Mouse (Mus musculus) kidney, postnatal 36 days (tissue): ENCODE data around the gene Dgki.

Source experiments
- DNase-seq, 2 experiments: peaks; one replicate each; pipeline ENCODE4 v3.0.0; 2021 to 2022; ENCODE audit warnings: mixed read lengths in 2 of 2

Gene Dgki

DNA sequence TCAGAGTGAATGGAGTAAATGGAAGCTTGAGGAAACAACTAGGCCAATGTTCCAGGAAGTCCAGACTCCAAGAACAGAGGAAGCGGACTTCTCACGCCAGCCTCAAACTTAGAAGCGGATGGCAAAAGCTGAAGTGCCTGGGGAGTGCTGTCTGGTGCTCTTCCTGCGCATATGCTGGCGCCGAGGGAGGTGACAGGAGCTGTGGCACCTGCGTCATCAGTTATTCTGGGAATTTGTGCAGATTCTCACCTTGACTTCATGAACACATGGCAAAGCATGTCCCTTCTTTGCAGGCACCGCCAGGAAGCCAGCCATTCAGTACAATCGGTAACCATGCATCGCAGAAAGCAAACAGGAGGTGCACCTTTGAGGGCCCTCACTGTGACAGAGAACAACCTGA, 301.0 kb downstream of the Dgki start:
- DNase-seq = peak; percentile 2 to 6

DNA sequence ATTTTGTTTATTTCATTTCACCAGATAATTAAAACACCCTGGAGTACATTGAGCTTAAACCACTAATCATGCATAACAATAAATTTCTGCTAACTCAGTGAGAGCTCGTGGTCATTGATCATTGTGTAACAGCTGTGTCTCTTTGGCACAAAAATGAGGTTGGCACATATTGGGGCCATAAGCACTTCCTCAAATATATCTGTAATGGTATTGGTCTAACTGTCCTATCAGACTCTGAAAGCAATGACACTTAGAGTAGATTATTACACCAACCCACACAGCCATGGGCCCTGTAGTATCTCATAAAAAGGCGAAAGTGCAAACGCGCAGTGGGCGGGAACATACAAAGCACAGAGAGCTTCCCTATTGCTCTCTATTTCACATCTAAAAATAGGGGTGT, 305.7 kb downstream of the Dgki start:
- DNase-seq = no peak

DNA sequence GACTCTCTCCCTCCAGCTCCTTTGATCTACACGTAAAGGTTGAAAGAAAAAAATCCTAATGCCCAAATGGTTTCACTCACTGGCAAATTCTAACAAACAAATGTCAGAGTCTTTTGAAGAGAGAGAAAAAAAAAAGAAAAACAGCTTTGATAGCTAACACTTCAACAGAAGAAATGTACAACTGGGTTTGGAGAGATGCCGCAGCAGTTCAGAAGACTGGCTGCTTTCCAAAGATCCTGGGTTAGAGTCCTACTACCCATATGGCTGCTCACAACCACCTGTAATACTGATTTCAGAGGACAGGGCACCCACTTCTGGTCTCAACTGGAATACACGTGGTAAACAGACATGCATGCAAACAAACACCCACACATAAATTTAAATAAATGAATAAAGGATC, 309.8 kb downstream of the Dgki start:
- no peak for DNase-seq

DNA sequence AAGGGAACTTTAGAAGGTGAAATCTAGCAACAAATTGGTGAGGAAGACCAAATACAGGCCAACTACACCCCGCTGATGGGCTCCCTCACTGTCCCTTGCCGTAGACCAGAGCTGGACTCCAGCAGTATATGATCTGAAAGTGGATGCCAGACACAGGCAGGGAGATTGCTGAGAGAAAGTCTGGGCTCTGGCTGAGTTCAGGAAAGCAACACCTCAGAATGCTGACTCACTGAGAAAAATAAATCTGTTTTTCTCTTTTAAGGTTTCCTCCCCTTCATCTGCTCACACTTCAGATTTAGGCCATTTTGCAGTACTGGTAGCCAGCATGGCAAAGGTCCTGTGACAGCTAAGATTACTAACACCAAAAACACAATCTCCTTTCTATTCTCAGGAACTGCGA, 311.2 kb downstream of the Dgki start:
- DNase-seq = no peak

DNA sequence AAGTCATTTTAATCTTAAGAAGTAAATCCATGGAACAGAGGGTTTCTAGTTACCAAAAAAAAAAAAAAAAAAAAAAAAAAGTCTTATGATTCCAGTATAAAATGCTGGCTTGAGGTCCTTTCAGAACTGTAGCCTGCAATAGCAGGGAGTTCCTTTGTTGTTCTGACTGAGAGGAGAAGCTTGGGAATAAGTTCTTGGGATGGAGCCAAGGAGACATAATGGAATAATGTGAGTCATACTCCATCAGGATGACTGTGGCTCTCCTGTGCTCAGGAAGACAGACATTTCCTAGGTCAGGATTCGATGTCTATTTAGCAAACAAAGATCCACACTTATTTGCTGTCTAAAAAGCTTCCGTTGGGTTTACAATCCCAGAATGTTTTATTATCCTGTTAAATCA, 318.3 kb downstream of the Dgki start:
- peak in 1 of 2 experiments; percentile 58 for DNase-seq

GRCm38 (mm10) chr6:36980475-36980874, 319.5 kb downstream of the Dgki start:
- DNase-seq = no peak

GRCm38 (mm10) chr6:36978176-36978575, 321.8 kb downstream of the Dgki start:
- no peak for DNase-seq

GRCm38 (mm10) chr6:36973096-36973495, 326.9 kb downstream of the Dgki start:
- DNase-seq = no peak

DNA sequence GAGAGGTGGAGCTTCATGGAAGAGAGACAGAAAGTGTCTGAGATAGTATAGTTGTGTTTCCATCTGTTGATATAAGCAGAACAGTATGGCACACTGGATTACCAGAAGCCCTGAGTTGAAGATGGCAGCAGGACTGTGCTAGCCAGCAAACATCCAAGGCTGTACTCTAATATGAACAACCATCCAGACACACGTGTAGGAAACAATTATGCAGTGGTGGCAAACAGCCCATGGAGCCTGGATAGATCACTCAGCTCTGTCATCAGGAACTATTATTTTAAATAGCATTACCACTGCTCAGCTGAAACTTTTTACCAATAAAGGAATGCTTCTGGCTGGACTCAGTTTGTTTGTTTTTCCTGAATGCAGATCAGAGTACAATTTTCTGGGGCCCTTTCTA, 327.5 kb downstream of the Dgki start:
- no peak for DNase-seq

DNA sequence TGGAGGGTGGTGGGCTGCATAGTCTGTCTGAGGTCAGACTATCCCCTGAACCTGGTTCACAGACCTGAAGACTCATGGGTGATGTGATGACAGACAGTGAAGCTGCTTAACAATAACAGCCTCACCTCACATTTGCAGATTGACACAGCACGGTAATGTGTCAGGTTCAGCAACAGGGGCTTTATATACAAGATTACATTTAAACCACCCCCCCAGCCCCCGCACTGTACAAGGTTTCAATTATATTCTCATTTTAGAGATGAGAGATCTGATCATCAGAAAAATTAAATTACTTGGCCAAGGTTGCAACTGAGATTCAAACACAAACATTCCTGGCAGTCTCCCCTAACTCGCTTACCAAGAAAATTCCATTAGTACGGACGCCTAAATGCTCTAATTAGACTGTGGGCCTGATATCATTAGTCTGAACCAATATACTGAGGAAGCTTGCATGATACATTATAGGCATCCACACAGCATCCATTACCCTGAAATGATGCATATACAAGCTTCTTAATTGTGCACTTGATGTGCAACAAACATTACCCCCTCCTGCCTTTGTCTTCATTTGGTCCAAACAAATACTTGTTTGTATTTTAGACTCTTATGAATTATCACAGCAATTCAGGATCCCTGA, 330.6 kb downstream of the Dgki start:
- no peak for DNase-seq

DNA sequence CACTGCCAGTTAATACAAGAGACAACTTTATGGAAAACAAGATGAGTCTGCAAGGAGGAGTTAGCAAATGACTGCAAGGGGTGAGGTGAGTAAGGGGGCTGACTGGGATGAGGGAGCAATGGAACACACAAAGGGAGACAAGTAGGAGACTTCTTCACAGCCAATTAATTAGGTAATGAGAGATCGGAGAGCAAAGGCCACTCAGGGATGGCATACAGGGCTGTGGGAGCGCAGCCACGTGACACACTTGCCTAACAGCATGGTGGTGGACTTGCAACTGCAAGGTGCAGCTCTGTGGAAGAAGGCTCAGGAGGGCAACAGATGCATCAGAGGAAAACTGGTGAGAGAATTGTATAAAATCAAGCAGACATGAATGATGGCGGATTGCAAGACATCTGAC, 339.3 kb downstream of the Dgki start:
- DNase-seq = peak; percentile 47 to 50

DNA sequence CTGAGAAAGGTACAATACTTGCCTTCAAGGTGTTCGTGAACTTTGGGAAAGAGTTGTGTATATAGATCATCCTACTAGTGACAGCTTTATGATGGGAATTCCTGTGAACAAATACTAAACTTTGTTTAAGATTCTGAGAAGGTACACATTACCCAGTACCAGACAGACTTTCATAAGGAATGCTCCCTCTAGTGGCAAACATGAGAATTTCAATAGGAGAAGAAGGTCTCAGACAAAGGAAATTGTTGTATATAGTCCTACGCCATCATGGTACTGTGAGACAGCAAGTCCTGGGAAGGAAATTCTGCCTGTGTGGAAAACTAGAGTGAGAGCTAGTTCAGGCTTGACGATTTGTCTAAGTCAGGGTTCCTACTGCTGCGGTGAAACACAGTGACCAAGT, 344.7 kb downstream of the Dgki start:
- DNase-seq = peak in 1 of 2 experiments; percentile 9

DNA sequence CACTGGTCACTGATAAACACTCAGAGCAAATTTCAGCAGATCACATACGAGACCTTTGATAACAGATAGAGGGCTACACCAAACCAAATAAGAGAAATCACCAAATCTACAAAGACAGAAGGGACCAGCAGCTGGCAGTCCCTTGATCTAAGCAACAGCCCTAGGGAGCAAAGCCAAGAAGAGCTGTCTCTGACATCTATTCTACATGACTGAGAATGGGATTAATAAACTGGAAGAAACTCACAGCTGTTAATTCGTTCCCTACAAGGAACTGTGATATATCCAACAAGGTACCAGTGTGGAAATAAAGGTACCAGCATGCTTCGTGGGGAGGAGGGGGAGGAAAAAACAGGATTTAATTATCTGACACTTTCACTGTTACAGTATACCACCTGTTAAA, 349.3 kb downstream of the Dgki start:
- DNase-seq = no peak

DNA sequence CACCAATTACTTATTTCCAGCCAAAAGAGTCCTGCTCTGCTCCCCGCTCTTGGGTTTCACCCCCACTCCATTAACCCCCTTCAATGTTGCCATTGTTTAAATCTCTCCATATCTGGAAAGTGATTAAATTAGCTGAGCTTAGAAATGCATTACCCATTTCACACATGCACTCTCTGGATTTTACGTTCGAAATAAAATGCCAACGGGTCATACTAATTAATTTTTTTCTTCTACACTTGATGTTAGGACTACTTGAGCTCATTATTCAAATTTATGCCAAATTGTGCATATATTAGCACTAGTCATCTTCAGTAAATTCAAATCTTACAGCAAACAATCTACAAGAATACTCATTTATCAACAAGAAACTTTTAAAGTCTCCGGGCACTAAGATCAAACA, 352.1 kb downstream of the Dgki start:
- DNase-seq = no peak

GRCm38 (mm10) chr6:36937527-36937926, 362.5 kb downstream of the Dgki start:
- DNase-seq = no peak

- DNase-seq = no peak
Measured at GRCm38 (mm10) chr6:36936816-36937215, 363.2 kb downstream of the Dgki start.

DNA sequence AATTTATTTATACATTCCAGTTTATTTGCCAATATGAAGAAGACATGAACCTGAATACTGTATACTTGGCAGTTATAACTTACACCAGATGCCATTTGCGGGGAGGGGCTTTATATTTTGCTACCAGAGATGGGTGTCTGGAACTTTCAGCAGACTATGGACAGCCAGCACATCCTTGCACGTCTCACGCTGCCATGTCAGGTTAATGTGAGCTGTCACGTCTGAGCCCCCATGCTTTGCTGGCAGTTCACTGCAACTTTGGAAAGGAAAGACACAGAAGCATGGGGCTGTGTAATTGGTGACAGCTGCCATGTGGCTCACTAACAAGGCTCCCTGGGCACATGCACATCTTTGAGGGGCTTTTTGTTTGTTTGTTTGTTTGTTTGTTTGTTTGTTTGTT, 368.5 kb downstream of the Dgki start:
- DNase-seq = no peak

DNA sequence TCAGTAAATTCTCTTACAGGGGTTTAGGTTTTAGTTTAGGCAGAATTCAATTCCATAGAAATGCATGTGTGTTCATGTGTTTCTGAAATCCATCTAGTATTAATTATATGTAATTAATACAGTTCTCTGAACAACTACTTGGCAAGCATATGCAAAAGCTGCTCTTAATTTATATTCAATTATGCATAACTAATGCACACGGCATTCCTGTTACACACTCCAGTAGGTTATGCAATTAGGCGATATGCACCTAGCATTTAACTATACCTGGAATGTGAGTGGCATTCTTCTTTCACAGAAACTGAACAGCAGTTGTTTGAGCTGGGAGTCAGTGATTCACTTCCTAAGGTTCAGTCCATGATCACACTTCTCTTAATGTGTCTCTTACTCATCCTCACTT, 370.2 kb downstream of the Dgki start:
- DNase-seq = no peak

DNA sequence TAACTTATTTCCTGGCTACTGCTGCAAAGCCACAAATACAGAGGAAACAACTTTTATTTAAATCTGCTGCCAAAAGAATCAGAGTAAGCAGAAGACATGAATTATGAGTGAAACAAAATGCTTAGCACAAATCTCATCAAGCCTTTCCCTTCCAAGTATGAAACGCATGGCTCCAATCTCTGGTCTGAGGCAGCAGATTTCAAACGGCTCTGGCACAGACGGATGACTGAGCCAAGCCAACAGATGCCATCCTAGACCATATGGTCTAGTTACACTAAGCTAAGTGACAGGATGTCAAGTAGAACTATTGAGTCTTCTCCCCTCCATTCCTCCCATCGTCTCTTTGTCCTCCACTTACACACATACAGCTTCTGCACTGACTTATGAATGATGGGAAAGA, 373.5 kb downstream of the Dgki start:
- DNase-seq = no peak

- DNase-seq = no peak
Measured at GRCm38 (mm10) chr6:36922006-36922405, 378.0 kb downstream of the Dgki start.

GRCm38 (mm10) chr6:36911586-36911985, 388.4 kb downstream of the Dgki start:
- DNase-seq = no peak

GRCm38 (mm10) chr6:36907191-36907590, 392.8 kb downstream of the Dgki start:
- no peak for DNase-seq

- DNase-seq = no peak
Measured at GRCm38 (mm10) chr6:36905965-36906364, 394.0 kb downstream of the Dgki start.

- no peak for DNase-seq
Measured at GRCm38 (mm10) chr6:36904911-36905310, 395.1 kb downstream of the Dgki start.

DNA sequence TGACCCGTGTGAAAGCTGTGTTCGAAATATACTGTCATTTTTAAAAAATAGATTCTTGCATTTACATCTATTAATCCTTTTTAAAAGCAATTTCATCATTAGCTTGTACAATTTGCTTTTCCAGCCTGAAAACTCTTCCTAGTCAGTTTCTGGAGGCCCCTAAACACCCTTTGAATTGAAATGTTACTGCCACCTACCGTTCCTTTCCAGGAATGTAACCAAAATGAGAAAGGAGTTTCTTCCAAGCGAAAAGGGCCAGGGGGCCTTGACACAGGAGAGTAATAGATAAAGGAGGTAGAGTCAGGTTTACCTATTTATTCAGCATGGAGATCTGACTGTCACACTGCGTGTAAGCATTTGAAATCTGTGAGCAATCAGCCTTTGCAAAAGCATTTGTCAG, 396.2 kb downstream of the Dgki start:
- peak; percentile 35 to 49 for DNase-seq
